Mouse (Mus musculus): ENCODE results near the gene Arid1b.

DNA sequence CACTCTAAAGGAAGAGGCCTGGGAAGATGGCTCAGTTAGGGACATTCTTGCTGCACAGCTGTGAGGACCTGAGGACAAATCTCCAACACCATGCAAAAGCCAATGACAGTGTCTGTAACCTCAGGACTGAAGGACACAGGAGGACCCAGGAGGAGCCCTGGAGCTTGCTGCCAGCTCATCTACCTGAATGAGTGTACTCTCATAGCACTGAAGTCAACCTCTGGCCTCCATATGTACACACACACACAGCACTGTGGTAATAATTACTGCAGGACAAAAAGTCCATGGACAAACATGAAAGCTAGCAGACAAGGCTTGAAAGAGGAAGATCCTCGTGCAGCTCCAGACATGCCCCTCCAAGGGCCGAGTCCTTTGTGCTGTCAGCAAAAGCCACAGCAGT, 238.0 kb downstream of the Arid1b start:
- TF ChIP-seq CTCF (IDR thresholded peaks at IDR 0.05; ENCODE audit: borderline replicate concordance, control insufficient read depth, extremely low read depth, insufficient read depth, low read length, poor library complexity) = no peak
- no peak for TF ChIP-seq POLR2A (IDR thresholded peaks at IDR 0.05; ENCODE audit: control insufficient read depth, extremely low read depth, insufficient read depth, low read length, poor library complexity)
